Mouse (Mus musculus): ENCODE measurements at regions not wholly inside any gene's neighbourhood (a gene's known extent, or its start where the extent isn't known, plus 50 kb on each side); places are given as distances from the start of the nearest gene placed in this dataset.

- no peak for ATAC-seq (ENCODE audit: low read depth)
- H3K27ac ChIP-seq (ENCODE audit: low read length), result no peak overlapping the region
- H3K9me3 ChIP-seq (ENCODE audit: control insufficient read depth, low read length), result no peaks in the 10 kb centered on the region
- no peak overlapping the region for H3K9ac ChIP-seq (ENCODE audit: low read length)
- 85% methylated on average over 13 of the region's 13 CpGs for WGBS
- H3K4me3 ChIP-seq (ENCODE audit: low read length), result no peak overlapping the region
- H3K4me1 ChIP-seq (replicated peaks; ENCODE audit: control insufficient read depth, insufficient read depth, low read length), result no peaks in the 10 kb centered on the region
- no peaks in the 10 kb centered on the region for H3K27me3 ChIP-seq (ENCODE audit: control insufficient read depth, insufficient read depth, low read depth, low read length)
- no peak overlapping the region for H3K4me2 ChIP-seq (ENCODE audit: low read depth, low read length)
- no peaks in the 10 kb centered on the region for H3K36me3 ChIP-seq (ENCODE audit: control insufficient read depth, insufficient read depth, low read length)
Measured at GRCm38 (mm10) chr10:66937116-66937515, 158.8 kb upstream of the Jmjd1c start.

- Histone ChIP-seq H3K27me3 (ENCODE audit: control insufficient read depth, insufficient read depth, low read depth, low read length) (no peaks in the 10 kb centered on the region), H3K9me3 (ENCODE audit: control insufficient read depth, low read length) (no peaks in the 10 kb centered on the region), H3K4me2 (ENCODE audit: low read depth, low read length) (no peak overlapping the region), H3K4me3 (ENCODE audit: low read length) (no peak overlapping the region), H3K9ac (ENCODE audit: low read length) (no peak overlapping the region), H3K4me1 (replicated peaks; ENCODE audit: control insufficient read depth, insufficient read depth, low read length) (no peaks in the 10 kb centered on the region; the same call in 1 of the 2 replicates), H3K36me3 (ENCODE audit: control insufficient read depth, insufficient read depth, low read length) (no peaks in the 10 kb centered on the region), H3K27ac (ENCODE audit: low read length) (no peak overlapping the region)
- WGBS, result 80% methylated on average over 6 of the region's 6 CpGs
- no peak for ATAC-seq (ENCODE audit: low read depth)
Measured at GRCm38 (mm10) chr10:66940368-66940767, 155.6 kb upstream of the Jmjd1c start.

GRCm38 (mm10) chr10:66940922-66941321 is 155.0 kb upstream of the Jmjd1c start:
- no peaks in the 10 kb centered on the region; the same call in 1 of the 2 replicates for H3K4me1 ChIP-seq (replicated peaks; ENCODE audit: control insufficient read depth, insufficient read depth, low read length)
- no peak for ATAC-seq (ENCODE audit: low read depth)
- no peak overlapping the region for H3K4me3 ChIP-seq (ENCODE audit: low read length)
- H3K36me3 ChIP-seq (ENCODE audit: control insufficient read depth, insufficient read depth, low read length), result no peaks in the 10 kb centered on the region
- WGBS, result 67% methylated on average over 5 of the region's 5 CpGs
- H3K9ac ChIP-seq (ENCODE audit: low read length), result no peak overlapping the region
- H3K27me3 ChIP-seq (ENCODE audit: control insufficient read depth, insufficient read depth, low read depth, low read length), result no peaks in the 10 kb centered on the region
- H3K27ac ChIP-seq (ENCODE audit: low read length), result no peak overlapping the region
- H3K4me2 ChIP-seq (ENCODE audit: low read depth, low read length), result no peak overlapping the region
- H3K9me3 ChIP-seq (ENCODE audit: control insufficient read depth, low read length), result no peaks in the 10 kb centered on the region

- no peaks in the 10 kb centered on the region; the same call in 1 of the 2 replicates for H3K4me1 ChIP-seq (replicated peaks; ENCODE audit: control insufficient read depth, insufficient read depth, low read length)
Measured at GRCm38 (mm10) chr10:66941974-66942373, 154.0 kb upstream of the Jmjd1c start.

GRCm38 (mm10) chr10:66943875-66944274 is 152.1 kb upstream of the Jmjd1c start:
- H3K27me3 ChIP-seq (ENCODE audit: control insufficient read depth, insufficient read depth, low read depth, low read length), result no peaks in the 10 kb centered on the region
- no peak overlapping the region for H3K4me2 ChIP-seq (ENCODE audit: low read depth, low read length)
- H3K4me1 ChIP-seq (replicated peaks; ENCODE audit: control insufficient read depth, insufficient read depth, low read length), result no peaks in the 10 kb centered on the region; the same call in 1 of the 2 replicates
- H3K27ac ChIP-seq (ENCODE audit: low read length), result peak overlapping the region; percentile 72
- no peaks in the 10 kb centered on the region for H3K36me3 ChIP-seq (ENCODE audit: control insufficient read depth, insufficient read depth, low read length)
- 19% methylated on average over 5 of the region's 5 CpGs for WGBS
- no peaks in the 10 kb centered on the region for H3K9me3 ChIP-seq (ENCODE audit: control insufficient read depth, low read length)
- no peak overlapping the region for H3K9ac ChIP-seq (ENCODE audit: low read length)
- peak; percentile 92 for ATAC-seq (ENCODE audit: low read depth)
- H3K4me3 ChIP-seq (ENCODE audit: low read length), result no peak overlapping the region

More at GRCm38 (mm10) chr10:66941974-66942373, 154.0 kb upstream of the Jmjd1c start:
- Histone ChIP-seq H3K27ac (ENCODE audit: low read length) (no peak overlapping the region), H3K27me3 (ENCODE audit: control insufficient read depth, insufficient read depth, low read depth, low read length) (no peaks in the 10 kb centered on the region), H3K9ac (ENCODE audit: low read length) (no peak overlapping the region), H3K4me2 (ENCODE audit: low read depth, low read length) (no peak overlapping the region), H3K36me3 (ENCODE audit: control insufficient read depth, insufficient read depth, low read length) (no peaks in the 10 kb centered on the region), H3K4me3 (ENCODE audit: low read length) (no peak overlapping the region), H3K9me3 (ENCODE audit: control insufficient read depth, low read length) (no peaks in the 10 kb centered on the region)
- WGBS, result 84% methylated on average over 3 of the region's 3 CpGs
- ATAC-seq (ENCODE audit: low read depth), result no peak

GRCm38 (mm10) chr10:66946161-66946560 is 149.8 kb upstream of the Jmjd1c start:
- 51% methylated on average over 2 of the region's 2 CpGs for WGBS
- no peak for ATAC-seq (ENCODE audit: low read depth)
- H3K4me2 ChIP-seq (ENCODE audit: low read depth, low read length), result no peak overlapping the region

GRCm38 (mm10) chr10:66948329-66948728 is 147.6 kb upstream of the Jmjd1c start:
- no peak overlapping the region for H3K4me2 ChIP-seq (ENCODE audit: low read depth, low read length)
- no peak overlapping the region for H3K27ac ChIP-seq (ENCODE audit: low read length)
- WGBS, result 93% methylated on average over 2 of the region's 2 CpGs
- no peaks in the 10 kb centered on the region for H3K9me3 ChIP-seq (ENCODE audit: control insufficient read depth, low read length)
- no peak for ATAC-seq (ENCODE audit: low read depth)
- no peak overlapping the region for H3K9ac ChIP-seq (ENCODE audit: low read length)
- no peak overlapping the region for H3K4me3 ChIP-seq (ENCODE audit: low read length)
- H3K27me3 ChIP-seq (ENCODE audit: control insufficient read depth, insufficient read depth, low read depth, low read length), result no peaks in the 10 kb centered on the region
- no peaks in the 10 kb centered on the region; the same call in 1 of the 2 replicates for H3K4me1 ChIP-seq (replicated peaks; ENCODE audit: control insufficient read depth, insufficient read depth, low read length)
- no peaks in the 10 kb centered on the region for H3K36me3 ChIP-seq (ENCODE audit: control insufficient read depth, insufficient read depth, low read length)

More at GRCm38 (mm10) chr10:66946161-66946560, 149.8 kb upstream of the Jmjd1c start:
- no peaks in the 10 kb centered on the region; the same call in 1 of the 2 replicates for H3K4me1 ChIP-seq (replicated peaks; ENCODE audit: control insufficient read depth, insufficient read depth, low read length)
- no peaks in the 10 kb centered on the region for H3K9me3 ChIP-seq (ENCODE audit: control insufficient read depth, low read length)
- no peaks in the 10 kb centered on the region for H3K36me3 ChIP-seq (ENCODE audit: control insufficient read depth, insufficient read depth, low read length)
- H3K27ac ChIP-seq (ENCODE audit: low read length), result no peak overlapping the region
- H3K4me3 ChIP-seq (ENCODE audit: low read length), result no peak overlapping the region
- no peaks in the 10 kb centered on the region for H3K27me3 ChIP-seq (ENCODE audit: control insufficient read depth, insufficient read depth, low read depth, low read length)
- H3K9ac ChIP-seq (ENCODE audit: low read length), result no peak overlapping the region

GRCm38 (mm10) chr10:66950441-66950840 is 145.5 kb upstream of the Jmjd1c start:
- 88% methylated on average over 4 of the region's 4 CpGs for WGBS
- H3K4me1 ChIP-seq (replicated peaks; ENCODE audit: control insufficient read depth, insufficient read depth, low read length), result no peaks in the 10 kb centered on the region
- no peak overlapping the region for H3K4me2 ChIP-seq (ENCODE audit: low read depth, low read length)
- H3K27ac ChIP-seq (ENCODE audit: low read length), result no peak overlapping the region
- no peaks in the 10 kb centered on the region for H3K27me3 ChIP-seq (ENCODE audit: control insufficient read depth, insufficient read depth, low read depth, low read length)
- H3K9ac ChIP-seq (ENCODE audit: low read length), result no peak overlapping the region
- ATAC-seq (ENCODE audit: low read depth), result no peak
- H3K36me3 ChIP-seq (ENCODE audit: control insufficient read depth, insufficient read depth, low read length), result no peaks in the 10 kb centered on the region
- no peak overlapping the region for H3K4me3 ChIP-seq (ENCODE audit: low read length)
- H3K9me3 ChIP-seq (ENCODE audit: control insufficient read depth, low read length), result no peaks in the 10 kb centered on the region

- H3K27ac ChIP-seq (ENCODE audit: low read length), result no peak overlapping the region
- no peak overlapping the region for H3K9ac ChIP-seq (ENCODE audit: low read length)
- 76% methylated on average over 8 of the region's 8 CpGs for WGBS
- no peak overlapping the region for H3K4me2 ChIP-seq (ENCODE audit: low read depth, low read length)
- H3K27me3 ChIP-seq (ENCODE audit: control insufficient read depth, insufficient read depth, low read depth, low read length), result no peaks in the 10 kb centered on the region
- no peak for ATAC-seq (ENCODE audit: low read depth)
- no peaks in the 10 kb centered on the region for H3K4me1 ChIP-seq (replicated peaks; ENCODE audit: control insufficient read depth, insufficient read depth, low read length)
- H3K9me3 ChIP-seq (ENCODE audit: control insufficient read depth, low read length), result no peaks in the 10 kb centered on the region
- H3K4me3 ChIP-seq (ENCODE audit: low read length), result no peak overlapping the region
- no peaks in the 10 kb centered on the region for H3K36me3 ChIP-seq (ENCODE audit: control insufficient read depth, insufficient read depth, low read length)
Measured at GRCm38 (mm10) chr10:66951231-66951822, 144.6 kb upstream of the Jmjd1c start.
